ENCODE assay signal across 29 mouse cellular contexts in genomic region chr11:68070086-68070485, GRCm38 (mm10).
"Had no signal": no experiment of that assay in that cellular context is flagged by ENCODE, and none has a peak within 500 bp of the region (broad histone marks: within the 10 kb centered on the region; RNA-seq: fewer than 3 reads in every experiment).

No protein-coding gene starts in this region.

- H3K27ac ChIP-seq: left cerebral cortex, adult 2 months; limb, embryonic 10.5 days; limb, embryonic 12.5 days; limb, embryonic 13.5 days; limb, embryonic 15.5 days; liver, embryonic 12.5 days; liver, embryonic 13.5 days; liver, embryonic 14.5 days; liver, embryonic 15.5 days; lung, embryonic 15.5 days; macrophage; midbrain, embryonic 12.5 days; midbrain, embryonic 13.5 days; midbrain, embryonic 15.5 days had no signal

- H3K9ac ChIP-seq: limb, embryonic 12.5 days; limb, embryonic 13.5 days; limb, embryonic 15.5 days; liver, embryonic 12.5 days; liver, embryonic 13.5 days; liver, embryonic 14.5 days; liver, embryonic 15.5 days; liver, postnatal 0 days; lung, embryonic 14.5 days; lung, embryonic 15.5 days; midbrain, embryonic 12.5 days; midbrain, embryonic 13.5 days; midbrain, embryonic 15.5 days had no signal

- H3K4me3 ChIP-seq: left cerebral cortex, adult 2 months; limb, embryonic 10.5 days; limb, embryonic 12.5 days; limb, embryonic 13.5 days; limb, embryonic 15.5 days; liver, embryonic 12.5 days; liver, embryonic 13.5 days; liver, embryonic 15.5 days; lung, embryonic 15.5 days; megakaryocyte, embryonic 14.5 days; midbrain, embryonic 10.5 days; midbrain, embryonic 12.5 days; midbrain, embryonic 13.5 days; midbrain, embryonic 15.5 days had no signal

- H3K36me3 ChIP-seq: limb, embryonic 10.5 days; limb, embryonic 12.5 days; limb, embryonic 13.5 days; limb, embryonic 15.5 days; liver, embryonic 12.5 days; liver, embryonic 13.5 days; liver, embryonic 15.5 days; lung, embryonic 15.5 days; midbrain, embryonic 10.5 days; midbrain, embryonic 12.5 days; midbrain, embryonic 13.5 days; midbrain, embryonic 15.5 days had no signal

- DNase-seq: left cerebral cortex, postnatal 4 days; liver; liver, embryonic 13.5 days; liver, postnatal 0 days; lung, adult 18-20 months; lung, adult 2 months; lung, embryonic 14.5 days; lung, postnatal 10 days; lung, postnatal 14 days; lung, postnatal 36 days; lung, postnatal 4 days; midbrain, embryonic 14.5 days had no signal

- ATAC-seq: liver, embryonic 12.5 days; liver, postnatal 0 days; lung, postnatal 0 days; midbrain, embryonic 13.5 days; midbrain, embryonic 15.5 days had no signal

- H3K9me3 ChIP-seq: limb, embryonic 10.5 days; limb, embryonic 12.5 days; limb, embryonic 13.5 days; limb, embryonic 15.5 days; liver, embryonic 12.5 days; liver, embryonic 13.5 days; liver, embryonic 15.5 days; lung, embryonic 15.5 days; megakaryocyte, embryonic 14.5 days; midbrain, embryonic 10.5 days; midbrain, embryonic 12.5 days; midbrain, embryonic 13.5 days; midbrain, embryonic 15.5 days had no signal

- H3K4me2 ChIP-seq: limb, embryonic 12.5 days; limb, embryonic 13.5 days; limb, embryonic 15.5 days; liver, embryonic 11.5 days; liver, embryonic 12.5 days; liver, embryonic 13.5 days; liver, embryonic 15.5 days; lung, embryonic 14.5 days; lung, embryonic 15.5 days; midbrain, embryonic 12.5 days; midbrain, embryonic 13.5 days; midbrain, embryonic 15.5 days had no signal

- H3K4me1 ChIP-seq: liver, embryonic 12.5 days; liver, embryonic 13.5 days; liver, embryonic 15.5 days; megakaryocyte, embryonic 14.5 days; midbrain, embryonic 12.5 days; midbrain, embryonic 15.5 days had no signal

- H3K27me3 ChIP-seq: limb, embryonic 15.5 days; liver, embryonic 12.5 days; liver, embryonic 13.5 days; liver, embryonic 15.5 days; lung, embryonic 15.5 days; megakaryocyte, embryonic 14.5 days; midbrain, embryonic 12.5 days; midbrain, embryonic 13.5 days; midbrain, embryonic 15.5 days had no signal
